Mouse (Mus musculus) cerebellum, postnatal 10 days (tissue): Measurements from ENCODE around the gene Sim2.
A peak's percentile ranks its signal among the peaks of the same experiment; 100 is the strongest.

Experiments used
- DNase-seq, 2 experiments: peaks; one replicate each; pipeline ENCODE4 v3.0.0; 2021; ENCODE audit warnings: mixed read lengths in 2 of 2

Sim2 gene

DNA sequence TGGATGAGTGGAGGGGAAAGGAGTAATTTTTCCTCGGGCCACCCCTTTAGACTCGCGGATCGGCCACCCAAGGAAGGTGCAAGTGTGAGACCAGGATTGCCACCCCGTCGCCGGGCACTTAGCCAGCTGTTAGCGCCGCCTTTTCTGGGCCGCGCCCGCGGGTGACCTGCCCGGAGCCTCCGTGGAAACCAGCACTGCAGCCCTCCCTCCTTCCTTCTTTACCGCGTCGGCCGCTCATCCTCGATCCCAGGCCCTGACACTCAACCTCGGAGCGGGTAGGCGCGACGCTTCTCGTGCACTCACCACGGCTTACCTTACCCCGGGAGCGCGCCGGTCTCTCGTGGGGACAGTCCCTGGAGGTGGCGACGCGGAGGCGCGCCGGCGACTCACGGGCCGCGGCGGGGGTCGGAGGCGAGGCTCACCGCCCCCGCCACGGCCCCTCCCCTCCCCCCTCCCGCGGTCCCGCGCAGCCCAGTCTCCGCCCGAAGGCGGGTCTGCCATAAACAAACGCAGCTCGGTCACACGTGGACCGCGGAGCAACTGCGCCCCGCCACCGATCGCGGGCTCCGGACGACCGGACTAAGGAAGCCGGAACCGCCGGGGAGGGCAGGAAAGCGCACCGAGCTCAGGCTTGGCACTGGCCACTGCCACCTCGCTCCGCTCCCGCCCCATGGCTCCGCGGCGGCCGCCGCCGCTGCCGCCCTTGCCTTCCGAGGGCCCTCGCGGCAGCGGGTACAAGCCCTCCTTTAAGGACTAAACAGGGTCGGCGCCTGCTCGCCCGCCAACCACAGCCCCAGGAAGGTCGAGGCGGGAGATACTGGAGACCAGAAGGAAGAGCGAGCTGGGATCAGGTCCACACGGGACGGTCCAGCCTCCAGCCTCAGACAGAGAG lies at the start of gene Sim2:
Gene Sim2, plus strand, starts transcription at position 221 of the 892 bp plus-strand sequence.
- DNase-seq: peak in 1 of 2 experiments; percentile 45

- DNase-seq: no peak
Observed at GRCm38 (mm10) chr16:94037280-94037679, 47.5 kb upstream of the Sim2 start.

GRCm38 (mm10) chr16:94038272-94038985 lies 46.3 kb upstream of the Sim2 start:
- DNase-seq: peak; percentile 83 to 90

GRCm38 (mm10) chr16:94038986-94039341 lies 45.8 kb upstream of the Sim2 start:
- DNase-seq: no peak

- no peak for DNase-seq
Observed at GRCm38 (mm10) chr16:94040485-94040884, 44.2 kb upstream of the Sim2 start.

GRCm38 (mm10) chr16:94041065-94041712 lies 43.5 kb upstream of the Sim2 start:
- DNase-seq: peak; percentile 55 to 67

DNA sequence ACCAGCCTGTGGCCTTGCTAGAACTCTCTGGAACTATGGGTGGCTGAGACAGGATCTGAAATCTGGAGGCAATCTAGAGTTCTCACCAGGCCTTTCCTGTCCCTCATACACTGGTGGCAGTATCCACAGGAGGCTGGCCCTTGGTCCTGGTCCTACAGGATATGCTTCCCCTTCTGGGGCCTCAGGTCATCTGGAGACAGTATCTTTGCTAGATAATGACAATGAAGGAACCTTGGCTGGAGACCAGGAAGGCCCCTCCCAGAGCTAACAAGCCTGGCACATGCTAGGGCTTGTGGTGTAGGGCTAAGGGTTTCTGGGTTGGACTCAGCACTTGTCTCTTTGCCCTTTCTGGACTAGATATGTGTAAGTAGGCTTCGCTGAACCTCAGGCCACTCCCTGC lies 40.9 kb upstream of the Sim2 start:
- DNase-seq: no peak

- no peak for DNase-seq
Observed at GRCm38 (mm10) chr16:94044996-94045395, 39.7 kb upstream of the Sim2 start.

GRCm38 (mm10) chr16:94050368-94050767 lies 34.4 kb upstream of the Sim2 start:
- DNase-seq: peak; percentile 86 to 88

DNA sequence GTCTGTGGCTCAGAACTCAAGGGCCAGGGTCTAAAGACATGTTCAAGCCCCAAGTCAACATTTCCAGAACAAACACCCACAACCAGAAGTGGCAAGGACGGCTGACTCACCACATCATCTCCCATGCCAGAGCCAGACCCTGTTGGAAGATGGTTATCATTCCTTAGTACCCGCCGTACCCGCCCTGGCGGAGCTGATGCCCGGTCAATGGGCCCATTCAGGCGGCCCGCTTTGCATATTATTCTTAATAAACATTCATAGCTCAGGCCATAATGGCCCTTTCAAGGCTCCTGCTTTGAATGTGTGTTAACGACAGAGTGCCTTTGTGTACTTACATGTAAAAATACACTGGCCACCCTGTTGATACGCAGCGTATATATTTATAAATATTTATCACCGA lies 29.6 kb upstream of the Sim2 start:
- DNase-seq: no peak

- no peak for DNase-seq
Observed at GRCm38 (mm10) chr16:94055576-94055975, 29.2 kb upstream of the Sim2 start.

DNA sequence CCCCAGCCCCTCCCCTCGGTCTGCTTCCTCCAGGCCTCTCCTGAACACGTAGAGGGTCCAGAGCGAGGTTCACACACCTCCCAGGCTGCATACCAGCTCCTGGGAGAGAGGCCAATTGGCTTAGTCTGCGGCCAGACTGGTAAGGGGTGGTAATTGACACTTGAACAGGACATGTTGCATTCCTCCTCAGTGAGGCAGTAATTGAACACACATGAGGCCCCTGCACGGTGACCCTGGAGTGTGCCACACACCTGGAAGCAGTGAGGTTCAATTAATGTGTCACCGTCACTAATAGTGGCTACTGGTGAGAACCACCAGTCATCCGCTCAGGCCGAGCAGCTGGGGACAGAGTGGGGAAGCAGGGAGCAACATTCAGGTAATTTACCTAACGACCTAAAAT lies 24.9 kb upstream of the Sim2 start:
- DNase-seq: no peak

GRCm38 (mm10) chr16:94064211-94064610 lies 20.5 kb upstream of the Sim2 start:
- no peak for DNase-seq

DNA sequence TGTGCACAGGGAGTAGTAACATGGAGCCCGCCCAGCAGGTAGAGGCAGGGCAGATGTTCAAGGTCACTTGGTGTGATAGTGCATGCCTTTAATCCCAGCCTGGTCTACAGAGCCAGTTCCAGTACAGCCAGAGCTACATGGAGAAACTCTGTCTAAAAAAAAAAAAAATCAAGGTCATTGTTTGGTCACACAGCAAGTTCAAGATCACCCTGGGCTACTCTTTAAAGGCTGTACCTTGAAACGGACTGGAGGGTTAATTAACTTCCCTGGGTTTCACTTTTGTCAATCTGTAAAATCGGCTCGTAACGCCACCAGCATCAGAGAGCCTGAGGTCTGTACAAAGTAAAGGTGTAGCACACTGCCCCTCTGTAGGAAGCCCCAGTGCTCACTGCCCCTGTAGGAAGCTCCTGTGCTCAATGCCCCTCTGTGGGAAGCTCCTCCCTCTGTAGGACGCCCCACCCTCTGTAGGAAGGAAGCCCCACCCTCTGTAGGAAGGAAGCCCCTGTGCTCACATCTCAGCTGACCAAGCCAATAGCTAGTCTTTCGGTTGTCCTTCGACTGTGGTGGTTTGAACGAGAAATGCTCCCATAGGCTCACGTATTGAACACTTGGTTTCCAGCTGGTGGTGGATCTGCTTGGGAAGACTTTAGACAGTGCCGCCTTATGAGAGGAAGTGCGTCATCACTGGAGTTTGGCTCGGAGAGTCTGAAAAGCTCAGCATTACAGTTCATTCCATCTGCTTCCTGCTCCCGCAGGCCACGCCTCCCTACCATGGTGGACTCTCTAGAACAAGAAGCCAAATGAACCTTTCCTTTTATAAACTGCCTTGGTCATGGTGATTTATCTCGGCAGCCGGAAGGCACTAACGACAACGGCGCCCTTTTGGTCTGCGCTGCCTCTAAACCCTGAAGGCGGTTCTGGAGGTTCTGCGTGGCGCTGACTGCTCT lies 18.7 kb upstream of the Sim2 start:
- no peak for DNase-seq

GRCm38 (mm10) chr16:94066771-94067170 lies 18.0 kb upstream of the Sim2 start:
- DNase-seq: no peak

DNA sequence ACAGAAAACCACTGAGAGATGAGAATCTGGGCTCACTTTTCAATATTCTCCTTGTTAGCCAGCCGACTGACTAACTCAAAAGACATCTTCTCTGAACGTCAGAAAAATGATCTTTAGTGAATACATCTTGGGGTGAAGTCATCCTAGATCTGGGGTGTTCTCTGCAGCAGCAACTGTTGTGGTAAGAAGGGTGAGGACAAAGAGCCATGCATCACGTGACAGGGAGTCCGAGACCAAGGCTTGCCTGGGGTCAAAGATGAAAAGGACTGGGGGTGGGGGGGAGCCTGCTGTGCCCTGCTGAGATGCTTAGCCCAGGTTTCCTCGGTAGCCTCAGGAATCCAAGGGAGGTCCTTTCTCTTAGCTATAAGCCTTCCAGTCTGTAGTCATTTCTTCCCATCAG lies 17.5 kb upstream of the Sim2 start:
- DNase-seq: no peak

DNA sequence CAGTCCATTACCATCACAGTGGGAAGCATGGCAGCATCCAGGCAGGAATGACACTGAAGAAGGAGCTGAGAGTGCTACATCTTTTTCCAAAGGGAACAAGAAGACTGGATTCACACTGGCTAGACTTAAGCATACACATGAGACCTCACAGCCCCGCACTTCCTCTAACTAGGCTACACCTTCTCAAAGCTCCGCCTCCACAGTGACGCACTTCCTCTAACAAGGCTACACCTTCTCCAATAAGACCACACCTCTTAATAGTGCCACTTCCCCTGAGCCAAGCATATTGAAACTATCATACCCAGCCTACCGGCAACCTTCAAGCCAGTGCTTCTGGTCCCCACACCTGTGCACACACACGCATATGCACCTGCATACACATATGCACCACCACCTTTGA lies 15.7 kb upstream of the Sim2 start:
- no peak for DNase-seq

- no peak for DNase-seq
Observed at GRCm38 (mm10) chr16:94070920-94071319, 13.8 kb upstream of the Sim2 start.

DNA sequence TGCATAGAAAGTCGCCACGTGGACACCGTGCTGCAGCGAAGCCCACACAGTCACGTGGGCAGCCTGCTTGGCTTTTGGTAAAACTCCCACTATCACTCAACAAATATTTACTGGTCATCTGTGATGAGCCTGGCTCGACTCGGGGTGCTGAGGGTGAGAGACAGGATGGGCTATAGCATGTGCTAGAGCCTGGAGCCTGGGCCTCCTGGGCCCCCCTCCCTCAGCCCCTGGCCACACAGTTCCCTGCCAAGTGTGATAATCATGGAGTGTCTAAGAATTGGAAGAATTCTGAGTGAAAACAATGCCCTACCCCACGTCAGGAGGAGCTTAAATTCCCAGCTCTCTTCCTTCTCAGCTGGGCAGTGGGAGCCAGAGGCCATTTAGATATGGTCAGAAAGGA lies 13.3 kb upstream of the Sim2 start:
- DNase-seq: no peak

- peak in 1 of 2 experiments; percentile 43 for DNase-seq
Observed at GRCm38 (mm10) chr16:94075362-94076027, 9.2 kb upstream of the Sim2 start.

DNA sequence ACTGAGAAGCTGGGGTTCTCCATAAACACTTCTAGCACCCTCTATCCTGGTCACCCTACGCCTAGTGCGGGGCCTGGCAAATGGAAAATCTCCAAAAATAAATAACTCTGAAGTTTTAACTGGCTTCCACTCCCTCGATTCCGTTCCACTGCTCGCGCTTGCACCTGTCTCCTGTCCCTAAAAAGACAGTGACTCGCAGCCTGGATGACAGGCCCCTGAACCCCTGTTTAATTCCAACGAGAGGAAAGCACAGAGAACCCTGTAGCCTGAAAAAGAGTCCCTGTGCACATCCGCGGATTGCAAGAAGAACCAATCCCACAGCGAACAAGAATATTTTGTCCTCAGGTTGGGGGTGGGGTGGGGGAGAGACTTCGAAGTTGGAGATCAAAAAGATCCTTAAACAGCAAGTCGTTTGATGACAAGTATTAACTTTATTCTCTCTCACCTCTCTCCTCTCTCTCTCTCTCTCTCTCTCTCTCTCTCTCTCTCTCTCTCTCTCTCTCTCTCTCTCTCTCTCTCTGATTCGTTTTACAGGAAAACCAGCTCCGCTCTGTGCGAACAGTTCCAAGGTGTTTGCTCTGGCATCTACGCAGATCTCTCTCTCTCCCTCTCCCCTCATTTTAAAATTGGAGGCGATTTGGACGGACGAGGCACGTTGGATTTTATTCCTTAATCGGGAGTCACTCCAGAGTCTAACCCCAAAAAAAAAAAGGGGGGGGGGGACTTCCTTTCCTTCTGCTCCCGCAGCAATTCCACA lies 6.2 kb upstream of the Sim2 start:
- DNase-seq: no peak
